Mouse (Mus musculus): ENCODE measurements around the gene Camk2b. TPM values are rescaled to one million over a fixed set of nuclear protein-coding genes. Genes with fewer than 3 reads are reported as not detected.

The Camk2b gene
- polyA plus RNA-seq, 1 experiment from 2014 or later = 3.4 TPM

DNA sequence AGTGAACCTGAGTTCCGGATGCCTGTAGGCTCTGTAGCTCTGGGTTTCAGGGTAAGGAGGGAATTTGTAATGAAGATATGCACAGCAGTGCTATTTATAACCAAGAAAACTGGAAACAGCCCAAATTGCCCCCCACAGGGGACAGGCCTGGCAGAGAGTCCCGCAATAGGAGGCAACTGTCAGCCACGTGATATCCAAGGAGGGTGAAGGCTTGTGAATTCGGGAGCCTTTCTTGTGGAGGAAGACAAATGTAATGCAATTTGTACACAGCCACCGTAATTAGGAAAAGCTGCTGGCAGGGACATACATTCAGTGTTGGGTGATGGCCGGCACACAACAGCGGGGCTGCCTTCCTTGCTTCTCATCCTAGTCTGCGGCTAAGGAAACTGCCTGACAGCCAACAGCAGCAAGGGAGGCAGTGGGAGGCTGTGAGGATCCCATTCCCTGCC, 9.5 kb upstream of the Camk2b start:
- 67% methylated on average over 8 of the region's 8 CpGs for WGBS

GRCm38 (mm10) chr11:6068181-6068957, 2.2 kb upstream of the Camk2b start:
- Histone ChIP-seq H3K9ac (ENCODE audit: low read length) (no peak overlapping the region), H3K4me2 (ENCODE audit: low read length) (0 out of 2 replicates have a peak overlapping the region, but pooled peaks have one; percentile 15), H3K4me3 (ENCODE audit: low read depth, low read length) (no peak overlapping the region), H3K4me1 (replicated peaks; ENCODE audit: control insufficient read depth, insufficient read depth, low read length) (peaks cover 5% of the 10 kb centered on the region; the same call in 1 of the 2 replicates), H3K9me3 (ENCODE audit: control insufficient read depth, low read length) (no peaks in the 10 kb centered on the region), H3K36me3 (ENCODE audit: control insufficient read depth, insufficient read depth, low read length) (no peaks in the 10 kb centered on the region), H3K27ac (ENCODE audit: low read depth) (no peak overlapping the region), H3K27me3 (replicated peaks; ENCODE audit: control insufficient read depth, insufficient read depth, low read length) (peaks cover 64% of the 10 kb centered on the region)
- WGBS = 6% methylated on average over 18 of the region's 19 CpGs
- DNase-seq (ENCODE audit: low spot score) = no peak
- no peak for ATAC-seq (replicated peaks; ENCODE audit: low FRiP score, low TSS enrichment, low read depth)

More for the DNA sequence above, 9.5 kb upstream of the Camk2b start:
- Histone ChIP-seq H3K36me3 (ENCODE audit: control insufficient read depth, insufficient read depth, low read length) (no peaks in the 10 kb centered on the region), H3K27me3 (replicated peaks; ENCODE audit: control insufficient read depth, insufficient read depth, low read length) (no peaks in the 10 kb centered on the region), H3K27ac (ENCODE audit: low read depth) (no peak overlapping the region), H3K9me3 (ENCODE audit: control insufficient read depth, low read length) (no peaks in the 10 kb centered on the region), H3K4me1 (replicated peaks; ENCODE audit: control insufficient read depth, insufficient read depth, low read length) (no peaks in the 10 kb centered on the region), H3K4me2 (ENCODE audit: low read length) (no peak overlapping the region), H3K9ac (ENCODE audit: low read length) (no peak overlapping the region), H3K4me3 (ENCODE audit: low read depth, low read length) (no peak overlapping the region)
- ATAC-seq (replicated peaks; ENCODE audit: low FRiP score, low TSS enrichment, low read depth) = no peak
- no peak for DNase-seq (ENCODE audit: low spot score)

GRCm38 (mm10) chr11:6067160-6067559, 998 bp upstream of the Camk2b start:
- no peak overlapping the region for H3K4me3 ChIP-seq (ENCODE audit: low read depth, low read length)
- H3K27ac ChIP-seq (ENCODE audit: low read depth) = no peak overlapping the region
- H3K36me3 ChIP-seq (ENCODE audit: control insufficient read depth, insufficient read depth, low read length) = no peaks in the 10 kb centered on the region
- DNase-seq (ENCODE audit: low spot score) (no peak), ATAC-seq (replicated peaks; ENCODE audit: low FRiP score, low TSS enrichment, low read depth) (no peak)
- no peak overlapping the region for H3K4me2 ChIP-seq (ENCODE audit: low read length)
- WGBS = 40% methylated on average over 9 of the region's 9 CpGs
- H3K27me3 ChIP-seq (replicated peaks; ENCODE audit: control insufficient read depth, insufficient read depth, low read length) = peaks cover 75% of the 10 kb centered on the region
- H3K9ac ChIP-seq (ENCODE audit: low read length) = no peak overlapping the region
- no peaks in the 10 kb centered on the region for H3K9me3 ChIP-seq (ENCODE audit: control insufficient read depth, low read length)
- peaks cover 5% of the 10 kb centered on the region; the same call in 1 of the 2 replicates for H3K4me1 ChIP-seq (replicated peaks; ENCODE audit: control insufficient read depth, insufficient read depth, low read length)

DNA sequence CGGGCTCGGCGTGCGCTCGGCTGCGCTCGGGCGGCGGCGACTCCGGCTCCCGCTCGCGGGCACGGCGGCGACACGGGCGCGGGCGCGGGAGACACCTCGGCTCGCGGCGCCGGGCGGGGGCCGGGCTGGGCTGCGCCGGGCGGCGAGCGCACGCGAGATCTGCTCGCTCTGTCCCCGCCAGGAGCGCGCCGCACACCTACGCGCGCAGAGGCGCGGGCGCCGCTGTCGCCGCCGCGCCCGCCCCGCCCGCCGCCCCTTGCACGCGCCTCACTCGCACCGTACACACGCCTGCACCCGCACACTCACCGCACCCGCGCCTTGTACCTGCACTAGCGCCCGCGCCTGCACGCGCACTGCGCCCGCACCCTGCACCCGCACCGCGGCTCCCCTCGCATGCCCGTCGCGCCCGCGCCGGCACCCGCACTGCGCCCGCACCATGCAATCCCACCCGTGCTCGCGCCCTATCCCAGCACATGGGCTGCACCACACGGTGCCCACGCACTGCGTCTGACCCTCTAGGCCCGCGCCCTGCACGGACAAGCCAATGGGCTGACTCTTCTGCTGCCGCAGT, 526 bp downstream of the Camk2b start:
- ATAC-seq (replicated peaks; ENCODE audit: low FRiP score, low TSS enrichment, low read depth) (peak; percentile 34; the same call in 1 of the 2 replicates), DNase-seq (ENCODE audit: low spot score) (peak; percentile 60)
- WGBS = under 1% methylated on average over 62 of the region's 95 CpGs

DNA sequence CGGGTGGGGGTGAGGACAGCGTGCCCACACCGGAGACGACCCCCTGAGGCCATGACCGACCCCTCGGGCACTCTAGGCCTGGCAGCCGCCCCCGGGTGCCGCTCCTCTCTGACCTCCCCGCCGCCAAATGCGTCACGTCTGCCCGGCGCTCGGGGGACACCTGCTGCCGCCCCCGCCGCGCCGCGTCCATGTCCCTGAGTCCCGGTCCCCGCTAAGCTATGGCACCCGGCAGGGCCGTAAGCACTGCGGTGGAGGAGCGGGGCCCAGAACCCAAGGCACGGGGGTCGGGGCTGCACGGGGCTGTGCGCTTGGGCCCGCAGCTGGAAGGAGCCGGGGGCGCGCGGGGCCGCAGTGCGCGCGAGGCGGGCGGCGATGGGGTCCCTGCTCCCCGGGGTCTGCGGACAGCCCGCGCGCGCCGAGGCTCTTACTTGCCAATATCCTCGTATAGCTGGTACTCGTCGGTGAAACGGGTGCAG, 1.1 kb downstream of the Camk2b start:
- Histone ChIP-seq H3K9ac (ENCODE audit: low read length) (peak overlapping the region; percentile 20; the same call in 1 of the 2 replicates), H3K4me1 (replicated peaks; ENCODE audit: control insufficient read depth, insufficient read depth, low read length) (peaks cover 5% of the 10 kb centered on the region; the same call in 1 of the 2 replicates), H3K27ac (ENCODE audit: low read depth) (no peak overlapping the region), H3K4me3 (ENCODE audit: low read depth, low read length) (peak overlapping the region; percentile 52), H3K4me2 (ENCODE audit: low read length) (peak overlapping the region; percentile 91), H3K36me3 (ENCODE audit: control insufficient read depth, insufficient read depth, low read length) (no peaks in the 10 kb centered on the region), H3K9me3 (ENCODE audit: control insufficient read depth, low read length) (no peaks in the 10 kb centered on the region), H3K27me3 (replicated peaks; ENCODE audit: control insufficient read depth, insufficient read depth, low read length) (peaks cover 75% of the 10 kb centered on the region)
- under 1% methylated on average over 34 of the region's 55 CpGs for WGBS
- ATAC-seq (replicated peaks; ENCODE audit: low FRiP score, low TSS enrichment, low read depth) (0 out of 2 replicates have a peak, but pooled peaks have one; percentile 25), DNase-seq (ENCODE audit: low spot score) (peak; percentile 70)

More for the DNA sequence above, 526 bp downstream of the Camk2b start:
- no peaks in the 10 kb centered on the region for H3K36me3 ChIP-seq (ENCODE audit: control insufficient read depth, insufficient read depth, low read length)
- no peak overlapping the region for H3K27ac ChIP-seq (ENCODE audit: low read depth)
- H3K4me2 ChIP-seq (ENCODE audit: low read length) = peak overlapping the region; percentile 91
- peaks cover 75% of the 10 kb centered on the region for H3K27me3 ChIP-seq (replicated peaks; ENCODE audit: control insufficient read depth, insufficient read depth, low read length)
- H3K4me3 ChIP-seq (ENCODE audit: low read depth, low read length) = peak overlapping the region; percentile 52
- peaks cover 5% of the 10 kb centered on the region; the same call in 1 of the 2 replicates for H3K4me1 ChIP-seq (replicated peaks; ENCODE audit: control insufficient read depth, insufficient read depth, low read length)
- H3K9ac ChIP-seq (ENCODE audit: low read length) = no peak overlapping the region; the same call in 1 of the 2 replicates
- H3K9me3 ChIP-seq (ENCODE audit: control insufficient read depth, low read length) = no peaks in the 10 kb centered on the region

- Histone ChIP-seq H3K9me3 (ENCODE audit: control insufficient read depth, low read length) (no peaks in the 10 kb centered on the region), H3K27ac (ENCODE audit: low read depth) (no peak overlapping the region), H3K27me3 (replicated peaks; ENCODE audit: control insufficient read depth, insufficient read depth, low read length) (peaks cover 72% of the 10 kb centered on the region), H3K36me3 (ENCODE audit: control insufficient read depth, insufficient read depth, low read length) (no peaks in the 10 kb centered on the region), H3K4me2 (ENCODE audit: low read length) (peak overlapping the region; percentile 91), H3K4me3 (ENCODE audit: low read depth, low read length) (peak overlapping the region; percentile 52), H3K4me1 (replicated peaks; ENCODE audit: control insufficient read depth, insufficient read depth, low read length) (peaks cover 5% of the 10 kb centered on the region; the same call in 1 of the 2 replicates), H3K9ac (ENCODE audit: low read length) (no peak overlapping the region; the same call in 1 of the 2 replicates)
- ATAC-seq (replicated peaks; ENCODE audit: low FRiP score, low TSS enrichment, low read depth) = no peak
- 4% methylated on average over 30 of the region's 30 CpGs for WGBS
- DNase-seq (ENCODE audit: low spot score) = no peak
Measured at GRCm38 (mm10) chr11:6064215-6065045, 1.7 kb downstream of the Camk2b start.

DNA sequence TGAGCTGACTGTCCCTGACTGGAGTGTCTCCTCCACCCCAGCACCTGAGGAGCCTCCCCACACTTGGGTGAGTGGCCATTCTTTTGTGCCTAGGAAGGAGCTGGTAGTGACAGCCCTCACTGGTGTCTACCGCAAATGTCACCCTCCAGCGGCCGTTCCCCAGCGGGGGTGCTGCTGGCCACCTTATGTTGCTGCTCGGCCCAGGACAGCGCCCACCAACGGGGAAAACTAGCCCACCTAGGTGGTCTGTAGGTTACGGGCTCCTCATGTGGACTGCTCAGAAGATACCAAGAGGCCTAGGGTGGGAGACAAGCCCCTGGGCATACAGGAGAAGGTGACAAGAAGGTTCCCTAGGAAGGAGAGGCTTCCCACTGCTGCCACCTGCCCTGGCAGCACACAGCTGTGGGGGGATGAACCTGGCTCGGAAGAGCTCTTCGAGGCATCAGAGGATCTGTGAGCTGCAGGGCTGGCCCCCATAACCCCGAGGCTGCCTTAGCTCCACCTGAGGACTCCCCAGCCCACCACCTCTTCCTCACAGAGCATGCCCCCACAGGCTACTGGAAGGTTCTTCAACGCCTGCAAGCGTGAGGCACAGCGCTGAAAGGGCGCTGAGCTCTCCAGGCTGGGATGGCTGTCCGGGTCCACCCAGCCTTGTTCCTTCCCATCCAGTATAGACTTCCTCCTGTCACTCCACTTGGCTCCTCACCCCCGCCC, 2.5 kb downstream of the Camk2b start:
- ATAC-seq (replicated peaks; ENCODE audit: low FRiP score, low TSS enrichment, low read depth) (no peak), DNase-seq (ENCODE audit: low spot score) (no peak)
- H3K4me1 ChIP-seq (replicated peaks; ENCODE audit: control insufficient read depth, insufficient read depth, low read length) = peaks cover 5% of the 10 kb centered on the region; the same call in 1 of the 2 replicates
- no peak overlapping the region for H3K4me2 ChIP-seq (ENCODE audit: low read length)
- no peaks in the 10 kb centered on the region for H3K9me3 ChIP-seq (ENCODE audit: control insufficient read depth, low read length)
- H3K9ac ChIP-seq (ENCODE audit: low read length) = no peak overlapping the region
- H3K27ac ChIP-seq (ENCODE audit: low read depth) = no peak overlapping the region
- H3K36me3 ChIP-seq (ENCODE audit: control insufficient read depth, insufficient read depth, low read length) = no peaks in the 10 kb centered on the region
- H3K4me3 ChIP-seq (ENCODE audit: low read depth, low read length) = no peak overlapping the region
- peaks cover 64% of the 10 kb centered on the region for H3K27me3 ChIP-seq (replicated peaks; ENCODE audit: control insufficient read depth, insufficient read depth, low read length)
- 43% methylated on average over 17 of the region's 17 CpGs for WGBS

Data from intestine, embryonic 14.5 days (tissue).